Mouse (Mus musculus): ENCODE measurements around the gene Lmod2.

Lmod2 gene

DNA sequence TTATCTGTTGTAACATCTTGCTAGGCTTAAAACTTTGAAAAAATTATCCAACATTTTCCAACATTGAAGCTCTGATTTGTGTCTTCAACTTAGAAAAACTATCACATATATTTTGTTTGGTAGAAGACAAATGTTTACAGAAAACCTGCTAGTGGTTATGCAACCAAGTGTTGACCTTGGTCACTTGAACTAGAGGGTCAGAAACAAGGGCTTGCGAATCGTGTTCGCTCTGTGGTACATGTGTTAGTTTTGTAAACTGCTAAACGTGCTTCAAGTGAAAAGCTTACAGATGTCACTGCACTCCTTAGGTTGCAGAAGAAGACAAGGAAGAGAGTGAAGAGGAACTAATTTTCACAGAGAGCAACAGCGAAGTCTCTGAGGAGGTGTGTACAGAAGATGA is 5.4 kb downstream of the Lmod2 start:
- no peak for DNase-seq

DNA sequence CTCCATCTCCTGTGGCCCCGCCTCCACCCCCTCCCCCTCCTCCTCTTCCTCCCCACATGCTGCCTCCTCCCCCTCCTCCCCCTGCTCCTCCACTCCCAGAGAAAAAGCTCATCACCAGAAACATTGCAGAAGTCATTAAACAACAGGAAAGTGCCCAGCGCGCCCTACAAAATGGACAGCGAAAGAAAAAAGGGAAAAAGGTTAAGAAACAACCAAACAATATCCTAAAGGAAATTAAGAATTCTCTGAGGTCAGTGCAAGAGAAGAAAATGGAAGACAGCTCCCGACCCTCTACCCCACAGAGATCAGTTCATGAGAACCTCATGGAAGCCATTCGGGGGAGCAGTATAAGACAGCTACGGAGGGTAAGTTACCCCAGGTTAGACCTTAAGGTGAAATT is 6.7 kb downstream of the Lmod2 start:
- no peak for DNase-seq

DNA sequence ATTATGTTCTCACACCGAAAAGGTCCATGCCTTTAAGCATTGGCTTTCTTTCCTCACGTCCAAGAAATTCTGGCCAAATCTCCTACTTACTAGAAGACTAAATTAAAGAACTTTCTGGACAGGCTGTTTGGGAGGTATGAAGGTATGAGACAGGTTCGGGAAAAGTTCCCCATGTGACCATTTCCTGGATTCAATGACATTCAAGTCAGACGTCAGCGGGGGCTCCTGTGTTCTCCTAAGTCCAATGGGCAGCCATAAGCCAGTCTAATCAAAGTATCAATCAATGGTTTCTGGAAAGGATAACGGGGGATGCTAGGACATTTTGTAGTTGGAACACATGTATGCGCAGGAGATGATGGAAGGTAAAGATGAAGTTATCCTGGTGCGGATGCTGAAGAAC is 8.1 kb downstream of the Lmod2 start:
- no peak for DNase-seq

GRCm38 (mm10) chr6:24606512-24606911 is 8.9 kb downstream of the Lmod2 start:
- no peak for DNase-seq

DNA sequence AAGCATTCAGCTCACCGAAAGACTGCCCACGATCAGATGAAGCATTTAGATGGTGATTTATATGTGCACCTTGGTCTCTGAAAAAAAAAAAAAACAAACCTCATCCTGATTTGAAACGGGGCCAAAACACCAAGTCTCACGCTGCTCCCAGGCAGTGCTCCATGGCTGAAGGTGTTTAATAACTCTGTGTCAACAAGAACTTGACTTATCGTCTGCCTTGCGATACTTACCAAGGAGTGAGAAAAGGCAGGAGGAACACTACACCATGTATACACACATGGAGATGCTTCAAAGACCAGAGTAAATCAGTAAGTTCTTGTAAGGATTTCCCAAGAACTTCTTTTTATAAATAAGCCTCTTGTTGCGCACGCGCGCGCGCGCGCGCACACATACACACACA is 10.0 kb downstream of the Lmod2 start:
- DNase-seq: no peak

DNA sequence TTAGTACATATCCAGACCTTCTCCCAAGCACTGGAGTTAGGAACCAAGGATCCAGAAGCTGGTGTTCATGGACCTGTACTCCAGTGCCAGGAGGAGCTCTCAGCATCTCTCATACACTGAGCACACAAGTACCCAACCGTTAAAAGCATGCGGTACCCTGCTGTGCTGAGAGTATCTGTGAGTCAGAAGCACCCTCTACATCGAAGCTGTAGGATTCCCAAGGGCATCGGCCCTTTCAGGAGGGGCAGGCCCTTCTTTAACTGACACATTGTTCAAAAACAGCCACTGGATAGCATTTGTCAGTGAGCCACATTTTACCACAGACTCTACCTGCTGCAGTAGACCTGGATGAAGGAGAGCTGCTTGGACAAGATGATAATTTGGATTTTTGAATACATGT is 10.6 kb downstream of the Lmod2 start:
- DNase-seq: no peak

- no peak for DNase-seq
Observed at GRCm38 (mm10) chr6:24608682-24609081, 11.1 kb downstream of the Lmod2 start.

DNA sequence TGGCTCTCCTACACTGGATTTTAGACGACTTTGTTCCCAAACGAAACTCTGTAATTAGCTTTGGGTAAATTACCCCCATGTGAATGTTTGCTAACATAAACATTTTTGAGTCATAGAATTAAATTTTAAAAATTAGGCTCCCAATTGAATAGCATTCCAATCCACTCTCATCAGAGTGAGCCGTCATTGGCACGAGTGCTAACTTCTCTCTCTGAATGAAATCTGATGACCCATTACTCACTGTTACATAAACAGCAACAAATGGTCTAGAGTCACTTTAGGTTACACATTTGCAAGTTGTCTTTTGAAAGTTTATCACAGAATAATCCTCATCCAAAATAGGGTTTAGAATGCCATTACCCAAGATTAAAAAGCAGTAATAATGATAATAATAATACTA is 12.0 kb downstream of the Lmod2 start:
- DNase-seq: no peak

DNA sequence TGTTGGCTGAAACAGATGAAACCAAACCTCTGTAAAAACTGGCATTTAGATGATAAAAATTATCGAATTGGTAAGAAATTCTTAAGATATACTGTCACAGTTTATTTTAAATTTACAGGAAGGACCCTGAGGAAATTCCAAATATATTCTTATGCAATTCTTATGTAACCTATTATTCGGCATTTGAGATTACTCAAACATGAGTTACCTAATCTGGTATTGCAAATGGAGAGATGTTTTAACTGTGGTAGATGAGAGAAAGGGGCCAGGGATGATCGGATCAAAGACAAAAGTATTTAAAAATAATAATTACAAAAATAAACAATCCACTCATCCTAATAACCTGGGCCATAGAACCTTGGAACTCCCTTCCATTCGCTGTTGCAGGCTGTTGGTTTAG is 12.8 kb downstream of the Lmod2 start:
- no peak for DNase-seq

DNA sequence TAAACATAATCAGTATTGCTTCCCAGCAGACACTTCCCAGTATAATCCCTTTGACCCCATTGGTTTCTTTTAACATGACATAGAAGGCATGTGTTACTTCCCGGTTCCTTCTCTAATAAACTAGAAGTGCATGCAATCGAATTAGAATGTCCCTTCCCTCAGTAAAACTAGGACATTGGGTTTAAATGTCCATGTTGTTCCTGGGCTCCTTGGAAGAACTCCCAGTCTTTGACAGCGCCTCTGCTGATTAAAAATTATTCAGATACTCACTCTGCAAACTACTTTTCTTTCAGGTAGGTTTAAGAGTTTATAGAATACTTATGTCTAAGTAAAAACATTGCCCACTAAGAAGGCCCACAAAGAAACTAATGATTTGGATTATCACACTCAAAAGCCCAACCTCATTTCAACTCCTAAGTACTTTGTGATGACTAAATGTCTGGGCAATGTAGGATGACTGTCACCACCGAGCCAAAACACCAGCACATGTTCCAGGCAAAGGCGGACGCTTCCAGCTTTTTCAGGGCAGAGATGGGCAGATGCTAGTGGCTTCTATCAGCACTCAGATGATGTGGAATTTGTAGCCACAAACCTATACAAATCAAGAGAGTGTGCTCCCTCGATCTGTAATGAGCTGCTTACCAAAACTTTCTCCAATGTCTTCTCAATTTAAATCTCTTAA is 14.7 kb downstream of the Lmod2 start:
- no peak for DNase-seq

GRCm38 (mm10) chr6:24613346-24613745 is 15.8 kb downstream of the Lmod2 start:
- DNase-seq: no peak

GRCm38 (mm10) chr6:24613918-24614317 is 16.4 kb downstream of the Lmod2 start:
- DNase-seq: no peak

DNA sequence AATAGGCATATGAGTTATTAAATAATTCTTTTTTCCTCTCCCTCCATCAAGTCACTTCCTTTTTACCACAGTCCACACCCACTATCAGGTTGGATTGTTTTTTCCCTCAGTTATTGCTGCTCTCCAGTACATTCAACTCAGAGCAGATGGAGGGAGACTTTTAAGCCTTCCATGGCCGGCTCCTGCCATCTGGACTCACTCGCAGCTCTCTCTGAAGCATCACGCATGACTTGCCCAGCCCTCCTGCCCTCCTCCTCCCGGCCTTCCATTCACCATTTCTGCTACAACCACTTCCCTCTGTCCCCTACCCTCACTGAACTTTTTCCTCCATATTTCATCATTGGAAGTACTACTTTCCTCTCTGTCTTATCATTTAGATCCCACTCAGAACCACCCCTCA is 19.2 kb downstream of the Lmod2 start:
- peak; percentile 52 for DNase-seq

GRCm38 (mm10) chr6:24619285-24620045 is 21.9 kb downstream of the Lmod2 start:
- DNase-seq: no peak

DNA sequence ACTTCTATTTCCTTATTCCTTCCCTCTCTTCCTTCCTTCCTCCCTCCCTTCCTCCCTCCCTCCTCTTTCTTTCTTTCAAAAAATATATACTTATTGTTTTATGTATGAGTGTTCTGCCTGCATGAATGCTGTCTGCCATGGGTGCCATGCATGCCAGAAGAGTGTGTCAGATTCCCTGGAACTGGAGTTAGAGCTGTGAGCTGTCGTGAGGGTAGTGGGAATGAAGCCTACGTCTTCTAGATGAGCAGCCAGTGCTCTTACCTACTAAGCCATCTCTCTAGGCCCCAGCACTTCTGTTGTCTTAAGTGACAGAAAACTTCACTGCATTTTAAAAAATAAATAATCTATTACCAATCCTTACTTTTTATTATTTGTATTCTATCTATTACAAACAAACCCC is 23.4 kb downstream of the Lmod2 start:
- no peak for DNase-seq

DNA sequence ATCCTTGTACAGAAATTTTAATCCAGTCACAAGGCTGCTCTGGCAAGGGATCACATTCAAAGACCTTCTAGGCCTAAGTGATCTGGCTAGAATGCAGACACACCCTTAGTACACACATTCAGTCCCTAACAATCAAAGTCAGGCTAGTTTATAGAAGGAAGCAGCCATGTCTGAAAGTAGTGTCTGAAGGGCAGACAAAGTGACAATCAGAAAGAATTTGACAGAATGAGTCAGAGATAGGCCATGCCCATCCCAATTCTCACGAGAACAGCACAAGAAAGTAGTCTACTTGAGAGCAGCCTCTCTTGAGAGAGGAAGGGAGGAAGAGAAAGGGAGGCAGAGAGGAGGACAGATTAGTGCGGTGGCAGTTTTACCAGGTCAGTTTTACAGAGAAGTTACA is 24.5 kb downstream of the Lmod2 start:
- DNase-seq: no peak

DNA sequence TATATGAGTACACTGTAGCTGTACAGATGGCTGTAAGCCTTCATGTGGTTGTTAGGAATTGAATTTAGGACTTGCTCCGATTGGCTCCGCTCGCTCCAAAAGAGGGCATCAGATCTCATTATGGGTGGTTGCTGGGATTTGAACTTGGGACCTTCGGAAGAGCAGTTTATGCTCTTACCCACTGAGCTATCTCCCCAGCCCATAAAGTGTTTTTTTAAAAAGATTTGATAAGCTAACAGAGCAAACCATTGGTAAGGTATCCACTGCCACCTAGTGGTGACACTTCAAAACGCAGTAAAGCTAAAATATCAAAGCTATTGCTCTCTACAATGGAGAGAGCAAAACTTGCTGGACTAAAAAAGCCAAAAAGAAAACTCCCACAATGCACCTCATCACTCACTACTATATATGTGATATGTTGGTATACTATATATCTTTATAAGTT is 30.0 kb downstream of the Lmod2 start:
- peak; percentile 76 for DNase-seq

DNA sequence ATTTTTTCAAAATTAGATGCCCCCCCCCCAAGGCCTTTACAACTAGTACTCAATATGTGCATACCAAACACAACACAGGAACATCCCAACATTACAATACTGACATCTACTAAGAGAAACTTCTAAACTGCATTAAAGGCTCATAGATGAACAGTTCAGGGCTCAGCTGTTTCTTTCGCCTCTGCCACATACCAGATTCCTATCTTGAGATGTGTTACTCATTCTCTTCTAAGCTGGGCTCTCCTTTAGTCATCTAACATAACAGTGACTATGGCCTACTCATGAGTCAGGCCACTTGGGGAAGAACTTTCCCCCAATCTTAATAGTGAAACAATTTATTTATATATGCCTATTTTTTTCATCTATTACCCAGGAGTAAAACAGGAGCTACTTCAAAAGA is 30.9 kb downstream of the Lmod2 start:
- no peak for DNase-seq

- DNase-seq: no peak
Observed at GRCm38 (mm10) chr6:24632061-24632460, 34.5 kb downstream of the Lmod2 start.

- DNase-seq: no peak
Observed at GRCm38 (mm10) chr6:24634065-24634464, 36.5 kb downstream of the Lmod2 start.

DNA sequence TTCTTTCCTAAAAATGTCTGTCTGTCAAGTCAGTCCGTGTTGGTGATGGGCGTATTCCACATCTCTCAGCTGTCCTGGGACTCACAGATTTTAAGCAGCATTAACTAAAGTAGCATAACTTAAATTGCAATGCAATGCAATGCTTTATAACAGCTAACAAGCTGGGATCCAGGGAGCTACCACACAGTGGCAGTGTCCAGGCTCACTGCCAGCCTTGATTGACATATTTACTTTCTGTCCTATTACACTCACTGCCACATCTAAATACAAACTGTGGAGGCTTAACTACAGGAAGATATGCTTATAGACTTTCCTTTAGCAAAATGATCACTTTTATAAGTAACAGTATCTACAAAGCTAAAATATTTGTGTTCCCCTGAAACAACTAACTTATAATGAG is 38.3 kb downstream of the Lmod2 start:
- DNase-seq: no peak

GRCm38 (mm10) chr6:24641286-24641685 is 43.7 kb downstream of the Lmod2 start:
- DNase-seq: no peak

DNA sequence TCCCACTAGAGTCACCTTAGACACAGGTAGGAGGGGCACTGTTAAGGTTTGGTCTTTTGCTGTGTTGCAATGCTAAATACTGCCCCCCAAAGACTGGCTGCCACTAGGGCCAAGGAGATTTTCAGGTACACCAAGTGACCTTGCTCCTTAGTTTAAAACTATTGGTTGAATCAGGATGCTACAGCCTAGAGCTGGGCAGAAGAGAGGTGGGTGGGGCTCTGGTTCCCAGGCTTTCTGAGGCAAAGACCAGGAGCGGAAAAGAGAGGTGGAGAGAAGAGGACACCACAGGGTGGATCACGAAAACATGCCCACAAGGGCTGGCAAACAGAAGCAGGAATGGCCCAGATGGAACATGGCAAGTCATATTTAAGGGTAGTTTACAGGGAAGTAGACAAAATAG is 44.6 kb downstream of the Lmod2 start:
- DNase-seq: no peak

DNA sequence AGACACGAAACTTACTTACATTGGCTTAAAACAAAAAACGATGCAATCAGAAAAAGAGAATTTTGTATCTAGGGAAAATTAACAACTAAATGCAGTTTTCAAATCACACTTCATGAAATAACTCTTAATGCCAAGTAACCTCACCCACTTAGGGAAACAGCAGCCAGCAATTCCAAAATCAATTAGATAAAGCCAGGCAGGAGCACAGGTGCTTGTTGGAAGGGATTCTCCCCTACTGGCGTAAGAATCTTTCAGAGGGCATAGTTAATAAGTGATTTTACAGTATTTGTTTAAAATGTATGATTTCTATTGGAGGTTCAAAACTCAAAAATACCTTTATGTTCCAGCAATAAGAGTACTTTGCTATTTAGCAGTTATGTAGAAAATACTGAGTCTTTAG is 45.4 kb downstream of the Lmod2 start:
- no peak for DNase-seq

Data from retina, postnatal 1 day (tissue).